Mouse (Mus musculus) frontal cortex, postnatal 14 days (tissue): ENCODE results near the gene Olfr1206.

Experiments used
- DNase-seq, 2 experiments: peaks; one replicate each; pipeline ENCODE4 v3.0.0; 2022; ENCODE audit warnings: low spot score in 2 of 2

The Olfr1206 gene

DNA sequence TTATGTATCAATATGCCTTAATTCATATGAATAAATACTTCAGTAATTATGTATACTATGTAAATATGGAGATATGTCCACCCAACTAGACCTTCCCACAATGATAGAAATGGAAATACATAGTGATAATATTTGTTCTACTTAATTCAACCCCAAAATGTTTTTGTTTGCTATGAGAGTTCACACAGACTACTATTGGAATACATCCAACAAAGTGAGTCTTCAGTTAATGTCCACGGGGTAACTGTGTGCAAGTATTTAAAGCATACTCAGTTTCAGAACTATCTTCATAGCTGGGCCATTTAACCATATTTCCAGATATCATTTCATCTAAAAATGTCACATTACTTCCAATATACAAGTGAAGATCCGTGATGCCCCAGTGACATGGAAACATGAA is at the start of gene Olfr1206:
TSS of gene Olfr1206 (plus strand) at position 301 of the 400 bp plus-strand sequence.
- no peak for DNase-seq

DNA sequence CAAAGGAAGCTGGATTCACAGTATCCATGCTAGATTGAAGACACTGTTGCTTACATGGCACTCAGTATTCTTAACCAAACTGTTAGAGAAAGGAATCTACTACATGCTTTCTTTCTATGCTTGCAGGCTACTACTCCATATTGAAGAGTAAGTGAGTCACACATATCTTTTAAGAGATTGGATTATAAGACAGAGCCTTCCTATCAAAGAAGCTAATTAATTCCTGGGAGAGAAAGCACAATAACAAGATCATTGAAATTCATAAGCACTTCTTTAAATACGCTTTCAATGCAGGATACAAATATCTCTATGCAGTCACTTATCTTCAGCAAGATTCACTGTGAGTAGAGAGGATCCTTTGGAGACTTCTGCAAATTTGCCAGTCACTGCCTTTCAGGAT is 48.8 kb upstream of the Olfr1206 start, which contains the start of gene Olfr1202:
TSS of gene Olfr1202 (plus strand) at position 301 of the 400 bp plus-strand sequence.
- no peak for DNase-seq

GRCm38 (mm10) chr2:88829437-88829836 is 33.6 kb upstream of the Olfr1206 start, which contains the start of gene Olfr1205:
Gene Olfr1205, plus strand, starts transcription at chr2:88829737.
- no peak for DNase-seq

DNA sequence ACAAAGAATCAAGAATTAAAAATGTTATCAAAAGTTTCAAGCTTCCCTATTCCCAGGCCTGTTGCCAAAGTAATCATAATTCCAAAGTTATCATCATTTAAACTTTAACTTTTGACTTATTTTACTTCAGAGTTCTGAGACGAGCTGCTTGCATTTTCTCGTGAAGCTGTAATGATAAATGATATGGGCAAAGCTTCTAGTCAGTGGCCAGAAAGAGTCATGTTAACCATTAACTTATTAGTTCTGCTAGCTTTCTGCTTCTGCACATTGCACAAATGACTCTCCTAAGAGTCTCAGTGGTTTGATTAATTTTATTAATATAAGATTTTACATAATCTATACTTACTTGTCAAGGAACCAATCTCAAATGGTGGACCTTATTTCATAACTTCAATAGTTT is 24.6 kb upstream of the Olfr1206 start:
- DNase-seq = no peak

- no peak for DNase-seq
These were observed 14.0 kb upstream of the Olfr1206 start, which contains the start of gene Olfr1204 for GRCm38 (mm10) chr2:88848992-88849391. Gene Olfr1204, plus strand, starts transcription at chr2:88849292.

DNA sequence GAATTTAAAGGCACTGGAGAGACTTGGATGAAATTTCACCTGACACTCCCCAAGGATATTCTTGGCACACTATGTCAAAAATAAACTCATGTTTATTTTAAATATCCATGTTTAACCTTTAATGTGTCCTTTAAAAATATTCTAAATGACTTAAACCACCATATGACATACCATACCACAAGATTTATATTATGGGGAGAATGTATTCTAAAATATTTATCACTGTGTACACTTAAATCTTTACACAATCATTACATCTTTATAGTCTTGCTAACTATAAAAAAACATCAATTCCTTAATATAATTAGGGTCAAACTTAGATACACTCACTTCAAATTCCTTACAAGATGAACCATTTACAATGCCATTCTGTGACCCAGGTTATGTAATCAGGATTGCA is 39.2 kb downstream of the Olfr1206 start, which contains the start of gene Olfr1208:
TSS of gene Olfr1208 (minus strand) at position 101 of the 400 bp plus-strand sequence.
- no peak for DNase-seq

DNA sequence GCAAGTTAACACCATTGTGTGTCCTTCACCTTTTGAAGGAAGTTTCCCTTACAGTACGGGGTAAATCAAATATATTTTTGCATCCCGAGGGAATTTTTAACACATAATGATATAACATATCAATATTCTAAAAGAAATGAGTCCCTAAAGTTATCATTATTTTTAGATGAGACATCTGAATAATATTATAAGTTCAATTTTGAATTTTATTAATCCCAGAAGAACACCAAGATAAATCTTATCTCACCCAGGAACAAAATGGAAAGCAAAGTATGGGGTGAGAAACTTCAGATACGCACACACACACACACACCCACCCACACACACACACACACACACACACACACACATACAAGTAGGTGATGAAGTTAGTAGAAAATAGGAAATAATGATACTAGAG is 52.0 kb downstream of the Olfr1206 start, which contains the start of gene Olfr1209:
TSS of gene Olfr1209 (minus strand) at position 101 of the 400 bp plus-strand sequence.
- no peak for DNase-seq
